Mouse (Mus musculus): ENCODE measurements around the gene Tubg2. TPM values are rescaled to one million over a fixed set of nuclear protein-coding genes. Genes with fewer than 3 reads are reported as not detected.

Gene Tubg2
- polyA plus RNA-seq, 1 experiment from 2014 or later, result 3.0 TPM

DNA sequence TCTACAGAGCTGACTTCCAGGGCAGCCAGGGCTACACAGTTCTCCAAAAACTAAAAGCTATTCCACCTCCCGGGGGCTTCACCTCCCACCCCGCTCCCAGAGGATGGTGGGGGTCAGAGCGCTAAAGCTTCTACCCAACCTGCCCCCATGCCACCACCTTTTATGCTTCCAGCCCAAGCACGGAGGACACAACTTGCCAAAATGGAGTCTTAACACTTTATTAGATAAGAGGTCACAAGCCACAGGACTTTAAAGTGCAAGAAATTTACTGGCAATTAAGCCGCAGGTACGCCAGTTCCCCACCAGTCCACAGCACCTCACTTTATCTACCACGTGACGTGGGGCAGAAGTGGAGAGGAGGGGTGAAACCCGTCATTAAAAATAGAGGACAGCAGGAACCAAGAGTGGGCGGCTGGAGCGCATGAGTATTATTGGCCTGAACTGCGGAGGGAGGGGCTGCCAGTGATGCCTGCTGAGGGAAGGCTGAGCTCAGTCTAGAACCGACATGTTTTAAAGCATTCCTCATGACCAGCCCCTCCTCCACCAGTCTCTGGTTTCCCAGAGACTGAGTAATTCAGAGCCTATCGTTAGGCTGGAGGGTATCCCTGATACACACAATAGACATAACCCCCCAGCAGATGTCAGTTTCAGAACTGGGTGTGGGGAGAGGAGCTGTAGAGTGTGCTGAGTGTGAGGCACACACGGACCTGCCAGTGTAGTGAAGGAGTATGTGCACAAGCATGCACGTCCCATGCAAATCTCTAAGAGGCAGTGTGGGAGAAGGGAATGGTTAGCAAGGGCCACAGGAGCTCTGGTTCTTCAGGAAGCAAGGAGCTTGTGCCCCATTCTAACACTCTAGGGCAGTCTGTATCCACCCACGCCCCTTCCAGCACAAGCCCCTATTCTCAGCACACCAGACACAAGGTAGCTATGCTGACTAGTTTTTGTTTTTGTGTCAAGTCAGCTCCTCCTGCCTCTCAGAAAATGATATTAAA lies 35.5 kb downstream of the Tubg2 start:
- no peak for DNase-seq (ENCODE audit: low spot score)
- Histone ChIP-seq H3K4me1 (replicated peaks; ENCODE audit: control insufficient read depth, insufficient read depth) (0 out of 2 replicates have a peak, but pooled peaks cover 2% of the 10 kb centered on the region), H3K27me3 (ENCODE audit: control insufficient read depth, insufficient read depth, low read length) (no peaks in the 10 kb centered on the region), H3K36me3 (ENCODE audit: control insufficient read depth, insufficient read depth, low read length) (peaks cover 6% of the 10 kb centered on the region; the same call in 1 of the 2 replicates), H3K4me2 (replicated peaks; ENCODE audit: low read depth) (no peak overlapping the region), H3K9ac (ENCODE audit: low read length) (no peak overlapping the region; the same call in 1 of the 2 replicates), H3K4me3 (ENCODE audit: low read depth, low read length) (no peak overlapping the region), H3K27ac (replicated peaks) (peak overlapping the region; percentile 84), H3K9me3 (ENCODE audit: control insufficient read depth, low read length) (no peaks in the 10 kb centered on the region)
- no peak for ATAC-seq (ENCODE audit: low FRiP score, low TSS enrichment)
- no peak for TF ChIP-seq EP300 (optimal IDR thresholded peaks at IDR 0.05)
- 59% methylated on average over 17 of the region's 17 CpGs for WGBS

DNA sequence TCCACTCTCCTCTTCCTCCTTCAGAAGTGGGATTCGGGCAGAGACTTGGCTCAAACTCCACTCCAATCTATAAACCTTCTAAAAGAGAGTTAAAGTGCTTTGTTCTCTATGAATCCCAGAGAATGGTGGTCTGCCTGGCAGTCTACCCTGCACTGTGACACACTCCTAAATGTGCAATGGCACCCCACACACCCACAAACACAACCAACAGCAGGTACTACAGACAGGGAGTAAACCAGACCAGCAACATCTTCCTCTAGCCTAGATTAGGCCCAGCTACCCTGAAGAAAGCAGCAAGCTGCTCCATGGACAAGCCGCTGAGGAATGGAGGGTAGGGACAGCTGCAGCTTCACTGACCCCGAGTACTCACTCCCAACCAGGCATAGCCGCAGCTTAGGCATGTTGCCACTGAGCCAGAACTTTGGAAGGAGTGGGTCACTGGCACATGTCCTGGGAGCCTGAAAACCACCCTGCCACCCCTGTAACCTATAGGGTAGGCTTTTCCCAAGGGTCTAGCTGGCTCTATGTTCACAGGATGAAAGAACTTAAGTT lies 36.3 kb downstream of the Tubg2 start:
- Histone ChIP-seq H3K4me2 (replicated peaks; ENCODE audit: low read depth) (no peak overlapping the region), H3K4me1 (replicated peaks; ENCODE audit: control insufficient read depth, insufficient read depth) (0 out of 2 replicates have a peak, but pooled peaks cover 2% of the 10 kb centered on the region), H3K27ac (replicated peaks) (no peak overlapping the region; the same call in 1 of the 2 replicates), H3K9me3 (ENCODE audit: control insufficient read depth, low read length) (no peaks in the 10 kb centered on the region), H3K36me3 (ENCODE audit: control insufficient read depth, insufficient read depth, low read length) (peaks cover 11% of the 10 kb centered on the region; the same call in 1 of the 2 replicates), H3K27me3 (ENCODE audit: control insufficient read depth, insufficient read depth, low read length) (no peaks in the 10 kb centered on the region), H3K4me3 (ENCODE audit: low read depth, low read length) (no peak overlapping the region), H3K9ac (ENCODE audit: low read length) (no peak overlapping the region)
- no peak for DNase-seq (ENCODE audit: low spot score)
- 67% methylated on average over 4 of the region's 4 CpGs for WGBS
- no peak for TF ChIP-seq CTCF (IDR thresholded peaks at IDR 0.05; ENCODE audit: low read depth)
- TF ChIP-seq EP300 (optimal IDR thresholded peaks at IDR 0.05), result no peak
- no peak for ATAC-seq (ENCODE audit: low FRiP score, low TSS enrichment)

DNA sequence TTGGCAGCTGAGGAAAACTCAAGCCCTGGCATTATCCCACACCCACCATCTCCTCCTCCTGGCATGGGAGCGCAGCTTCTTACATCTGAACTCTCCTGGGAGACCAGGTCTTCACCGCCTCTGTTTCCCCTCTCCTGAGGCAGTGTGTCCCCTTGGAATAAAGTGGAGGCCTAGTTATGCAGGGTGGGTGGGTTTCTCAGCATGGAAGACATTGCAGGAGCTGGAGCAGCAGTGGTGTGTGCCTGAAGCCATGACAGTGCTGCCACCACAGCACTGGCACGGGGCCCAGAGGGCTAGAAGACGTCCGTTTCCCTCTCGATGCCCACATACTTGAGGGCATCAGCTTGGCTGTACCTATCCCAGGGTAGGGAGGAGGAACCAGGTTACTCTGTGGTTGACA lies 36.9 kb downstream of the Tubg2 start:
- Histone ChIP-seq H3K4me1 (replicated peaks; ENCODE audit: control insufficient read depth, insufficient read depth) (0 out of 2 replicates have a peak, but pooled peaks cover 2% of the 10 kb centered on the region), H3K36me3 (ENCODE audit: control insufficient read depth, insufficient read depth, low read length) (peaks cover 15% of the 10 kb centered on the region; the same call in 1 of the 2 replicates), H3K4me2 (replicated peaks; ENCODE audit: low read depth) (no peak overlapping the region), H3K9ac (ENCODE audit: low read length) (no peak overlapping the region), H3K4me3 (ENCODE audit: low read depth, low read length) (no peak overlapping the region), H3K27ac (replicated peaks) (no peak overlapping the region), H3K9me3 (ENCODE audit: control insufficient read depth, low read length) (no peaks in the 10 kb centered on the region), H3K27me3 (ENCODE audit: control insufficient read depth, insufficient read depth, low read length) (no peaks in the 10 kb centered on the region)
- TF ChIP-seq EP300 (optimal IDR thresholded peaks at IDR 0.05), result no peak
- no peak for TF ChIP-seq CTCF (IDR thresholded peaks at IDR 0.05; ENCODE audit: low read depth)
- DNase-seq (ENCODE audit: low spot score) (no peak), ATAC-seq (ENCODE audit: low FRiP score, low TSS enrichment) (no peak)
- WGBS, result 89% methylated on average over 6 of the region's 6 CpGs

GRCm38 (mm10) chr11:101193076-101193475 lies 37.4 kb downstream of the Tubg2 start:
- Histone ChIP-seq H3K4me1 (replicated peaks; ENCODE audit: control insufficient read depth, insufficient read depth) (0 out of 2 replicates have a peak, but pooled peaks cover 2% of the 10 kb centered on the region), H3K9ac (ENCODE audit: low read length) (no peak overlapping the region), H3K36me3 (ENCODE audit: control insufficient read depth, insufficient read depth, low read length) (peaks cover 19% of the 10 kb centered on the region), H3K9me3 (ENCODE audit: control insufficient read depth, low read length) (no peaks in the 10 kb centered on the region), H3K27ac (replicated peaks) (no peak overlapping the region), H3K4me2 (replicated peaks; ENCODE audit: low read depth) (no peak overlapping the region), H3K4me3 (ENCODE audit: low read depth, low read length) (no peak overlapping the region), H3K27me3 (ENCODE audit: control insufficient read depth, insufficient read depth, low read length) (no peaks in the 10 kb centered on the region)
- 87% methylated on average over 7 of the region's 7 CpGs for WGBS
- no peak for DNase-seq (ENCODE audit: low spot score)
- TF ChIP-seq EP300 (optimal IDR thresholded peaks at IDR 0.05) (no peak), CTCF (IDR thresholded peaks at IDR 0.05; ENCODE audit: low read depth) (no peak)
- ATAC-seq (ENCODE audit: low FRiP score, low TSS enrichment), result no peak

DNA sequence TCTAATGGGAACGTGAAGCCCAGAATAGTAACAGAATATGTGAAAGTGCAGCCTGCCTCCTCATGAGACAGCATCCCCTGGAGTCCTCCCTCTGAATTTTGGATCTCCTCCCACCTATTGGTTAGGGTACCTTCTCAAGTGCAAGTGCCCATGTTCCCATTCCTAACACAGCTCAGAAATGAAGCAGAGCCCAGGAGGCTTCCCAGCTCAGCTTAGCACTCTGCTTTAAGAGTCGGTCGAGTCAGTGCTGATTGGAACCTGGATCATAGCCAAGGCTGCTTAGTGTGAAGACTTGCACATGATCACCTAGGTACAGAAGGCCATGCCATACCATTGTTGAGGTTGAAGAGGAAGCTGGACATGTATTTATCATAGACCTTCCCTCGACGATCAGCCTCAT lies 38.4 kb downstream of the Tubg2 start:
- 60% methylated on average over 5 of the region's 5 CpGs for WGBS
- no peak overlapping the region for H3K4me2 ChIP-seq (replicated peaks; ENCODE audit: low read depth)
- H3K36me3 ChIP-seq (ENCODE audit: control insufficient read depth, insufficient read depth, low read length), result peaks cover 26% of the 10 kb centered on the region
- H3K9ac ChIP-seq (ENCODE audit: low read length), result no peak overlapping the region
- ATAC-seq (ENCODE audit: low FRiP score, low TSS enrichment) (no peak), DNase-seq (ENCODE audit: low spot score) (no peak)
- H3K4me1 ChIP-seq (replicated peaks; ENCODE audit: control insufficient read depth, insufficient read depth), result 0 out of 2 replicates have a peak, but pooled peaks cover 2% of the 10 kb centered on the region
- H3K27me3 ChIP-seq (ENCODE audit: control insufficient read depth, insufficient read depth, low read length), result no peaks in the 10 kb centered on the region
- H3K4me3 ChIP-seq (ENCODE audit: low read depth, low read length), result no peak overlapping the region
- H3K27ac ChIP-seq (replicated peaks), result no peak overlapping the region
- TF ChIP-seq EP300 (optimal IDR thresholded peaks at IDR 0.05), result no peak
- no peak for TF ChIP-seq CTCF (IDR thresholded peaks at IDR 0.05; ENCODE audit: low read depth)
- H3K9me3 ChIP-seq (ENCODE audit: control insufficient read depth, low read length), result no peaks in the 10 kb centered on the region

Measured in stomach, postnatal 0 days (tissue).